Mouse (Mus musculus): Measurements from ENCODE around the gene Serpinb6a.

DNA sequence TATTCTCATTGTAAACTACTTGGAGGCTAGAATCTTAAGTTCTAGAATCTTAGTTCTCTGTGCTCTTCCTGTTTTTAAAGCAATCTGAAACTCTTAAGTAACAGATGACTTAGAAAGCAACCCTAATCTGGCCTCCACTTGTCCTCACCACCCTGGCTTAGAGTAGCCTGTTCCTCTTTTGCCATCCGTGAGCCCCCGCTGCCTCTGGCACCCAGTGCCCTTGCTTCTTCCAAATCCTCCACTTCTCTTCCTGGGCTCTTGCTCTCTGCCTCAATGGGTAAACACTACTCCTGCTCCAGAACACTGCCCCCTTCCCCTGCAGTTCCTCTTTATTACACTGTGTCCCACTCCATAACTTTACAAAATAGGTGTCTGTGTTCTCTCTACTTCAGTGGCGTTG, 49.1 kb upstream of the Serpinb6a start:
- no peak for TF ChIP-seq CEBPB (IDR thresholded peaks at IDR 0.05; ENCODE audit: low read depth)
- TF ChIP-seq MAX (IDR thresholded peaks at IDR 0.05) = no peak
- no peak for TF ChIP-seq CTCF (IDR thresholded peaks at IDR 0.05; ENCODE audit: control insufficient read depth, insufficient read depth, insufficient read length)
